Mouse (Mus musculus) heart, adult 11 months (tissue): ENCODE measurements at regions not wholly inside any gene's neighbourhood (a gene's known extent, or its start where the extent isn't known, plus 50 kb on each side); places are given as distances from the start of the nearest gene placed in this dataset.
"Not testable (repeated sequence)": the region's sequence is repeated elsewhere in the genome, so short reads cannot be mapped to it uniquely, and the experiment has no call there.

Experiments
- DNase-seq: peaks from one replicate; pipeline ENCODE4 v3.0.0; 2022

DNA sequence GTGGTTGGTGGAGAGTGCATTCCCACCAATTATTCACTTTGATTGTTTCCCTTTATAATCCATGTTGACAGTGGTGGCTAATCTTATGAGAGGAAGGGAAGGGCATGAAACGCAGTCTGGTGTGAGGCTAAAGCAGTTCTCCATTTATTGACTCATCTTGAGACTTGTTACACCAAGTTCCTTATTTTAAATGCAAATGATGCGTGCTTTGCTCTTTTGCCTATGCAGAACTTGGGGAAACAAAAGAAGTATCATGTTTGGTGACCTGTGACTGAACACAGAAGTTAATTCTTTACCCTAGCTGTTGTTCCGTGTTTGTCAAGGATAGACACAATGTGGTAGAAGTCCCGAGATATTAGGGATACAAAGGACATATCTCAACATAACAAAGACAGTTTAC lies 531.2 kb downstream of the Hace1 start:
- no peak for DNase-seq

DNA sequence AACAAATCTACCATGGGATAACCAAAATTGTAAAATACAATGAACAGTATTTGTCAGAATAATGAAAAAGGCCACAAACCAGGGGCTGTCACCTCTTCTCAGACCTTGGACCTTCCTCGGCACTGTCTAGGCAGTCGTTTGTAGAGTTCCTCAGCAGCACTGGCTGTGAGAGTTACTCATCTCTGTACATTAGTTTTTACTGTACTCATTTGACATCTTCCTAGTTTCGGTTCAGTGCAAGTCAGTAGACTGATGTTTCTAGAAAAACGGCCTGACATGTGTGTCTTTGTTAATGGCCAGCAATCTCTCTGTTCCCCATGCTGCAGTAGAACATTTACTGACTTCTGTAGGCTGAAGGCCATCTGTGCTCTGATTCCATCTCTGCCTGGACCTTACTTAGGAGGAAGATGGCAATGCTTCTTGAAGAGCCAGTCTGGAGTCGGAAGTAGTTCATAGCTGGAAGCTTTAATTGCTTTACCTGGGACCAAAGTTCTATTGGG lies 537.1 kb downstream of the Hace1 start:
- no peak for DNase-seq

DNA sequence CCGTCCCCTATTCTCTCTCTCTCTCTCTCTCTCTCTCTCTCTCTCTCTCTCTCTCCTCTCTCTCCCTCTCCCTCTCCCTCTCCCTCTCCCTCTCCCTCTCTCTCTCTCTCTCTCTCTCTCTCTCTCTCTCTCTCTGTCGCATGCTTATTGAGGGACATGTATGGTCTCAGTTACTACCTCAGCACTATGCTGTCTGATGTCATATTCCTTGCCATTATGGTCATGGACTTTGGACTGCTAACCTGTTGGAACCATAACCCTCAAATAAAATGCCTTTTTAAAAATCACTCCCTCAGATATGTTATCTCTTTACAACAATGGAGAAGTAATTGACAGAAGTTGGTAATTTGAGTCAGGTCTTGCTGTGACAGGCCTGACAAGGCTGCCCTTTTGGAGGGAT lies 544.8 kb downstream of the Hace1 start:
- DNase-seq: not testable (repeated sequence)

DNA sequence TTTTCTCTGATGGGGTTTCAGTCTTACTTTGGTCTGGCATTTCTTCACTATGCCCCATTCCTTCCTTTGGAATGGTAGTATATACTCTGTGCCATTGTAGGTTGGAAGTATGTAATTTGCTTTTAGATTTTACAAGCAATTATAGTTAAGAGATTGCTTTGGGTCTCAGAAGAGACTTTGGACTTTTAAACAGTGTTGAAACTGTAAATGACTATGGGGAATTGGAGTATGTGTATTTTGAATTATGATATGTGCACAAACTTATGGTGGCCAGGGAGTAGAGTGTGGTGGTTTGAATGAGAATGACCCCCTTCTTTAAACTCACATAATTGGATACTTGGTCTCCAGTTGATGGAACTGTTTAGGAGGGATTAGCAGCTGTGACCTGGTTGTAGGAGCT lies 546.2 kb downstream of the Hace1 start:
- DNase-seq: no peak

DNA sequence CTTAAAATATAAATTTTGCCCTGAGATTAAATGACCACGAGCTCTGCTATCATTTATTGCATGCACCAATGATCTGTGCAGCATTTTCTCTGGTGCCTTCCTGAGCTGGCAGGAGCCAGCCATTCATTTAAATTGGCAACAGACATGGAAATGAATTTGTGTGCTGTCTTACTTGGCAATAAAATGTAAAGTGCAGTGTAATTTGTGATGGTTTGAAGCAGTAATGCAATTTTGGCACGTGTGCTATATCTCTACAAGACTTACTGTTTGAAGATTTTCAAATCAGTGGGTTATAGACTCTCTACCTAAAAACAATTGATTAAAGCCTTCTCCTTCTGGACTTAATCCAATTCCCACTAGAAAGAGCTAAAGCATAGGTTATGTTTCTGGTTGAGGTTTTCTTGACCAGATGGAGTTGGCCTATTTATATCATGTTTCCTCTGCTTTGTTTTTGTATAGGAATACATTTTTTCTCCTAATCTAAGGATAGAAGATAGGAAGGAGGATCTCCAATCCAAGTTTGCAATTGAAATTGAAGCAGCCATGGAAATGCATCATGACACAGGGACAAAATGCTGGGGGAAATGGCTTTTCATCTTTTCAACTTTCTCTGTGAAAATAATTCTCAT lies 557.6 kb downstream of the Hace1 start:
- no peak for DNase-seq

DNA sequence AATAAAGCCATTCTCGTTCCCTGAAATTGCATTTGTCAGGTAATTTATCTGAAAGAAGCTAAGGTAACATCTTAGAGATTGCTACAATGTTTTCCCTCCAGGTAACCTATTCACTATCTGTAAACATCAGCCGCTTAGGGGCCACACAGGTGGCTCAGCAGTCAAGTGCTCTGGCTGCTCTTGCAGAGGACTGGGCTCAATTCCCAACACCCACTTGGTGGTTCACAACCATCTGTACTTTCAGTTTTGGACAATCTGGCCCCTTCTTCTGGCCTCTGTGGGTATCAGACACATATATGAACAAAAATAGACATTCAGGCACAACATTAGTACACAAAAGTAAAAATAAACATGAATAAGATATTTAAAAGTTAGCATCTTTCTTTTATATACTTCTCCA lies 596.4 kb downstream of the Hace1 start:
- DNase-seq: no peak

DNA sequence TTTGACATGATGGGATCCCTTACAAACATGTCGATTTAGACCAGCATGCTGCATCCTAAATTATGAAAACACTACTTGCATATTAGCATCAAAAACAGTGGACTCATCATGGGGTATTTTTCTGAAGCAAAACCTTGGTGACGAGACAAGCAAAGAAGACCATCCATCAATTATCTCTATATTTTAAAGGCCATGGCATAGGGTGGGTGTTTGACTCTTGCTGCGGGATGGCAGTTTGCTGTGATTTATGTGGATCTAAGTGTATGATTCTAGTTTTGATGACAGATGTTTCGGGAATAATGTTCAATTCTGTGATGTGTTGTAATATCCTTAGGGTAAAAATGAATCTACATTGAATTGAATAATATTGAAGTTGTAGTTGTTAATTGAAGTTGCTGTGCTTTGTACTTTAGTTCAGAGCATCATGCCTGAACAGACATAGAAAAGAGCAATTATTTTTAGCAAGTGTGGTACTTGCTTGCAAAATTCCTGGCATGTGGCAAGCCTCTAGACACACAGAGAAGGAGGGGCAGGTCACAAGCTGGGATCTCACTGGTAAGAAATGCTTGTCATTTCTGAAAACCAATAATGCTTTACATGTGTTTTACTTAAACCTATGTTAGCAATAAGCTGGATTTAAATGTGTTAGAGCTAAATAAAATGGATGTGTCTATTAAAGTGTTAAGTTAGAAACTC lies 608.3 kb downstream of the Hace1 start:
- no peak for DNase-seq

DNA sequence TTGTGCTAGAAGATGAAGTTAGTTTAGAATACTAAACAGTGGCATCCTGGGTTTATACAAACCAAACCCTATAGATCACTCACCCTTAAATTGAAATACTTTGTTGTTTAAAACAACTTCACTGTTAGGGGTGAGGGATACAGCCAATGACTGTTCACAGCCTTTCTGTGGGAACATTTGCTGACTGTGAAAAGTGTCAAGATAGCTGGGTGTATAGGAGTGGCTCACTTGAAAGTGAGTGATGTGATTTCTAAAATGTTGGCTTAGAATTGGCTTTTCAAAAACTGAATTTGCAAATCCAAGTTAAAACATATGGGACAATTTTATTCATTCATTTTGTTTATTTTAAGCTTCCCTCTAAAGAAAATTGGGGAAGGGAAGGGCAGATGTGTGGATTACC lies 616.5 kb downstream of the Hace1 start:
- DNase-seq: no peak

DNA sequence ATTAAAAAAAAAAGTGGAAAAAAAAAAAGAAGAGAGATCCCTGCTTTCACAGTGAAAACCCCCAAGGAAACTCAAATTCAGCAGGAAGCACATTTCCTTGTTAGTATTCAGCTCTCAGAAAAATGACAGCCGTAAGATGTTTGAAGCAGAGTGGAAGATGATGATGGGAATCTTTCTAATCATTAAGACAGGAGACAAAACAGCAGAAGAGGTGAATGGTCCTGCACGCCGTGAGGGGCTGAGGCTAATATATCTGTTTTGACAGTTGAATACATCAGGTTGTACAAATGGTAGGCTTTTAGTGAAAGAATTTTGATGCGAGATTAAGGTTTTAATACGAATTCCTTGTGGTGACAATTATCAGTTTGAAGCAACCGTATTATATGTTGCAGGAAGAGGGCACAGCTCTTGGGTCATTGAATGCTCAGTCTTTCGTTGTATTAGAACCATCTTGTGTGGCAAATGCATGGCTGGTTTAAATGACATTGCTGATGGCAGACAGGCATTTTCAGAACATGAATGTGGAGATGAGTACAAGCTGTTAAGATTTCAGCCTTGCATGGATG lies 649.3 kb downstream of the Hace1 start:
- DNase-seq: no peak

DNA sequence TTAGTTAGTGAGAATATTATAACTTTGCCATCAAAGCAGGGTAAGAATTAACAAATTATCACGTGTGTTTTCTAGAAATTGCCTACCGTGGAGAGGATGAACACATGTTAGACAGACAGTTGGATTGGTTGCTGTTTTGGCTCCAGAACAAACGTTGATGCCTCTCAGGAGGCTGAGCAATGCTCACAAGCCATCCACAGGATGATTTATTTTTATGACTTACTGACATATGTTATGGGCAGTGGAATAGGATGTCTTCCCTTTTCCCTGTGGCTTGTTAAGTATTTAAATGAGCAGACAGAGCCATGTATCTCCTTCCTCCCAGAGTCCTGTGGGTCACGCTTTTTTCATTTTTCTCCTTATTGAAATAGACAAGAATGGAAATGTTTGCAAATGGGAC lies 652.0 kb downstream of the Hace1 start:
- DNase-seq: no peak

DNA sequence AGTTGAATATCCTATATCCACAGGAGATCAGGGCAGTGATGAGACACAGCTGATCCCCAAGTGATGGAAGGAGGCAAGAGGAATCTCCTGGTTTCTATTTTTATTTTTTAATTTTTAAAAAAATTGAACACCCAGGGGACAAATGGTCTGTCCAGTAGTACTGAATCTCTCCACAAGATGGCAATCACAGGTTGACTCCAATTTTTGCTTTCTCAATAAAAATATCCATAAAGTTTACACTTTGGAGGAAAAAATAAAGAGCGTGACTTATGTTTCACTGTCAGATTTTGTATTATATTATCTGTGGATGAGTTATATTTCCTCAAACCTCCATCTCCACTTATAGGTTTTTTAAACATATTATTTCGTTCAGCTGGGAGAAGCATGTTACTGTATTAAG lies 658.0 kb downstream of the Hace1 start:
- no peak for DNase-seq

DNA sequence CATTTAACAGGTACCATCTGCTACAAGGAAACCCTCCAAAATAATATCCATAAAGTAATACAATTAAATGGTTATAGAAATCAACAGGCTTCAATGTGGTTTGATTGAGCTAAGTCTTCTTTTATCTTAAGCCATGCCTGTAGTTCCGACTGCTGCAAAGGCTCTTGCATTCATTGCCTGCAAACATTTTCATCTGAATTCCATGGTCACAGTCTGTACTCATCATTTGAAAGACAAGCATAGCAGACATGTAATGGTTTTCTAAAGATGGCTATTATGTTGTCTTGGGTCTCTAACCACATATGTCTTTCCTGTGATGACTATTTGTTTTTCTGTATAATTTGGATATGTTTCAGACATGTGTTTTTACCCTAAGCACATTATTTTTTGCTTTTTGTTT lies 677.9 kb downstream of the Hace1 start:
- no peak for DNase-seq

DNA sequence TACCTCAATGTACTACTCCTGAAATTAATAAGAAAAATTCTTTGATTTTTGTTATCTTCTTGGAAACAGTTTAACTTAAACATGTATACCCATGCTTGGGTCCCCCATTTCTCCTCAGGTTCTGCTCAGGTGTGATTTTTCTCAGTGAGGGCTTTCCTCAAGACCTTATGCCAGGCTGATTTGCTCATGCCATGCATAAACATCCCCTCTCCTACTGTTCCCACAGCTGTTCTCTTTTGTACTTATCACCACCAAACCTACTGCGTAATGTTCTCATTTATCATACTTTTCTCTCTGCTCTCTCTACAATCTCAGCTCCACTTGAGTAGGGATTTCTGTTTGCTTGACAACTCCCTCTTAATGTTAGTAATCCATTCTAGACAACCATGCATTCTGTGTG lies 692.1 kb downstream of the Hace1 start:
- DNase-seq: no peak

DNA sequence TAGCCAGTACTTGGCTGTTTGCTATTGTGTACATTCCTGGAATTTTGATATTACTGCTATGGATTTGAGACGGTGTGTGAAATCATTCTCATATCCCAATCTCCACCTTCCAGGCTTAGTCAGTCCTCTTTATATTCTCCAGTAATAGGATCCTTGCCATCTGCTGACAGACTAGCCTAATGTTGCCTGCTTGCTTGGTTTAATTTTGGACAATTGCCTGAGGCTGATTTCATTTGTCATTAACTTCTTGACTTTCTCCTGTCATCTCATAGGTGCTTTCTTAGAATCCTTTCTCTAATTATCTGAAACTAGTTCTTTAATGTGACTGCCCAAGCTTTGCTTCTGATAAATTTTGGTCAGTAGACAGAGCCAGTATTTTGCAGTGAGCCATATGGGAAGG lies 696.2 kb downstream of the Hace1 start:
- no peak for DNase-seq

DNA sequence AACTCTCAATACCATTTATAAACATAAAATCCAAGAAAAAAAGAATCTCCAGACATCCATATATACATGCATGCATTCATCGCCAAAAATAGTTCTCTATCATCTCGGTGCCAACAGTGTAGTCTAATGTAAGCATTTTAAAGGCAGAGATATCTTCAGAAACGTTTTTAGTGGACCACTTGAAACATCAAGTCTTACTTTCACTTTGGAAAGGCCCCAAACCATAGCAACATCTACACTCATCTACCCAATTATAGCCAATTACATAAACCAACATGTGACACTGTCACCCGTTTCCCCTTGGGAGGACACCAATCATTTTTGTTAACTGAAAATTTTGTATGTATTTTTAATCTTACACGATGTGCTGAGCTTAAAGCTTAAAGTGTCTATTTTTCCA lies 716.7 kb downstream of the Hace1 start:
- DNase-seq: no peak

DNA sequence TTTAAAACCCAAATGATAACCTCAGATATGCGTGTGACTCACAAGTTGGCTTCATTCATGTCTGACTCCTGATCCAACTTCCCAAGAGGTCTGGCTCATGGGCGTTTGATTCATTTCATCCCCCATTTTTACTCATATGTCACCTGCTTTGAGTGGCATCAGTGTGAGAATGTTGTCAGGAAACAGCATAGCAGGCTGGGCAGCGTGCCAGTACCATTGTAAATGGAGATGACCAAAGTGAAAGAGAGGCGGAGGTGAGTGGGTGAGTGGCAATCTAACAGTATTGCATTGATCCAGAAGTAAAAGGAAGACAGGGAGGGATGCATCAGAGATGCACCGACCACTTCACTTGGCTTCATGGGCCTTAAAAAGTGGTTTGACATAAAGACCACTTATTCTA lies 720.7 kb downstream of the Hace1 start:
- no peak for DNase-seq

DNA sequence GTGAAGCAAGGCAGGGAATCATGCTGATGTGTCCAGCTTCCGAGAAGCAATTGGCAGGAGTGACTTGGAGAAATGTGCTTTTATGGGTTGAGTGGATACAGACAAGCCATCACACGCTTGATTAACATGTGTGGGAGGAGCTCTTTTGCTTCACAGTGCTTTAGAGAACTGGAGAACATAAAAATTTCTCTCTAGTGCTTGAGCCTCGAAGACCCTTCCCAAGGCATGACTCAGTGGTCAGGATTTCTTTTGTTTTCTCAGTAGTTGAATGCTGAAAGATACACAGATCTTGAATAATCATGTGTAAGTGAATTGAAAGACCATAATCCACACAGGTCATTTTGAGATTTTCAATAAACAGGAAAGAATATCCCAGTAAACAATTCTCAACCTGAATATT lies 721.9 kb downstream of the Hace1 start:
- no peak for DNase-seq

DNA sequence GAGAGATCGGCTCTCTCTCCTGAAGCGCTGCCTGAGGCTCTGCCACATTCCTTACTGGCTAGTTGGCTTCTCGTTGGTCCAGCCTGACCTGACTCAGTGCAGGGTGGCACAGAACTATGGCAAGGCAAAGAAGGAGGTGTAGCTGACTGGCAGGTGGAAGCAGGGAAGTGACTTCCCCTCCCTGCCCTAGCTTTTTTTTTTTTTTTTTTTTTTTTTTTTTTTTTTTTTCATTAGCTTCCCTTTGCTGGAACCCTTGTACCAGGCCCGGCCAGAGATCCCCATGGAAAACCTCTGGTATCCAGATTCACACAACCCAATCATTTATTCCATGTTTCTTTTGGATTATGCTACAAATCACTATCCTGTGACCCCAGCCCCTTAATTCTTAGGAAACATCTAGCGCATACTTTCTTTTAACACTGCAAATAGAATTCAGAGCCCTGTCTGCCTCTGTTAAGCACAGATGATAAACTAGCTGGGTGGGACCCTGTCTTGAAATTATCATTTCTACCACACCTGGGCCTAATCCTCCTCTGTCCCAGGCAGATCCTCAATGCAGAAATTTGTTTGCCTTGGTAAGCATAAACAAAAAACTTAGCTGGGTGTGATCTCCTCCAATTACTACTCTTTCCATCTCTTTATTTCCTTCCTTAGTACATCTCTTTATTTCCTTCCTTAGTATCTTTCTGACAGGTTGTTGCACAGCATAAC lies 742.9 kb downstream of the Hace1 start:
- DNase-seq: no peak

DNA sequence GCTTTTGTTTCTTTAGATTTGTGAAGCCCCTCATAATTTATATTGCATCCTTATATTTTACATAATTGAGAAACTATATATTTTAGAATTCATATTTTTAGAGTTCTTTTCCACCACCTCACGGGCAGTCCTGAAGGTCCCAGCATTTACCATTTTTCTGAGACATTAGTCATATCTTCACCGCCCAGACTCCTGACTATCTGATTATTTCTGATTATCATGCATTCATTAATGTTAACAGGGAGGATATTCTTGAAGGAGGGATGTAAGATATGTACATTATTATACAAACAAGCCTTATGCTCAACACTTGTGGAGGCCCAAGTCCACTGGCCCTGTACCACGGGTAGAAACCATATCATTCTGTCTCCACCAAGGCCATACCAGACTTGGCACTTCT lies 743.4 kb downstream of the Hace1 start:
- DNase-seq: no peak

DNA sequence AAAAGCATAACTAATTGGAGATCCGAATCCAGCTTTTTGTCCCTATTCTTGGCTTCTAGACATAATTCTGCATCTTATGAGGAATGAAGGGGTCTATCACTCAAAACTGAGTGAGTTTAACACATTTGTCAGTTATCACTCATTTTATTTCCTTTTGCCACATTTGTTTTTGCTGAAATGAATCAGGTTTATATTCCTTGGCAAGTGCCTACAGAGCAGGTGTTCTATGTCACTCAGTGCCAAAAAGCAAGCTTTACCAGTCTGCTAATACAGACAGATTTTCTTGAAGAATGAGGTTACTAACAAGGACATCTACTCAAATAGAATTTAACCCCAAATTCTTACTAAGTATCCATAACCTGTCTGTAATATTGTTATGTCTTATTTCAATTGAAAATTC lies 751.4 kb downstream of the Hace1 start:
- no peak for DNase-seq

DNA sequence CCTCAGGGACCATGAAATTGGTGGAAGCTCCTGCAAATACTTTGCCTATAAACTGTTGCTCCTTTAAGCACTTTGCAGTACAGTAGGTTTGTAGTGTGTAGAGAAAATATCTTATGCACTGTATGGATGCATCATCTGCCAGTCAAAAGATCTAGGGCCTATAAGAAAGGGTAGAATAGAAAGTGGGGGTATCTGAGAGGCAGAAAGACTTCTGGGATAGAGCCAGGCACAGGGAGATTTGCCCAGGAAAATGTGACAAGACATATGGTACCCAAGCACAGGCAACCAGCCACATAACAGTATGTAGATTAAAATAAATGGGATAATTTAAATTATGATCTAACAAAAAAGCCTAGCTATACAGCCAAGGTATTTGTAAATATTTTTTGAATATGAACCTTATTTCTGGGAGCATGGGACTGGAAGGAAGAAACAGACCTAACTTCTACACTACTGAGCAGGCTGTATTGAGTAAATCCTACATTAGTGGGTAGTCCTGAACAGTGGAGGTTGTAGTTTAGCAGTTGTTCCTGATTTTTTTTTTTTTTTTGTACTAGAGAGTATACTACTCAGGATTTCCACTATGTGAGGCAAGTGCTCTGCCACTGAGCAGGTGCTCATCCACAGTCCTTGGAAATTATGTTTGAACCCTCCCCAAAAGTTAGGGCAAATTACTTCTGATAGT lies 754.1 kb downstream of the Hace1 start:
- no peak for DNase-seq

DNA sequence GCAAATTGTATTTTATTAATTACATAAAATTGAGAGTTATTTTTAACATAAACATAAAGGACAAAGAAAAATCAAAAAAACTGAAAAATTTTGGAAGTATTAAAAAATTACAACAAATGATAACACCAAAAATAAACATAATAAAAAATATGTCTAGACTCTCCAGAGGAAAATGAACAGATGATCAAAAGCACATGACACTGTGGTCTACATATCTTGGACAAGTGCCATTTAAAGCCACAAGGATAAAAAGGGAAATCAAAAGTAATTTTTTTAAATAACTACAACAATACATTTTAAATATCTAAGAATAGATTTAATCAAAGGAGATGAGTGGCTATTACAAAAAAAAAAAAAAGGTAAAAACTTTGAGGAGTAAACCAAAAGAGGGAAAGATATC lies 755.6 kb downstream of the Hace1 start:
- DNase-seq: no peak

DNA sequence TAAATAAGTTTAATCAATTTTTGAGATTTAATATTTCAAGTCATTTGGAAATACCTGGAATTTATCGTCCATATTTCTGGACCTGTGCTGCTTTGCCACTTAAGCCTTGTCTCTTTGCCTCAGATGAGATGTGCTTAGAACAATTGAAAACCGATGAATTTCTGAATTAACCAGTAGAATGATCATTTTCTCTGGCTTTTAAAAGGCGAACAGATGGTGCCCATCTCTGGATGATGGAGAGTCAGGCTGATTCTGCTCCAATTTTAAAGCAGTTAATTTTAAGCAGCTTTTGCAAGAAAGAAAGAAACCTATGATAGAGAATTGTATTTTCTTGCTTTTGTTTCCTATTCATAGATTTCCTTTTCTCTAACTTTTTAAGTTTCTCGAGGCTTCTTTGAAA lies 767.7 kb downstream of the Hace1 start:
- no peak for DNase-seq
